Mouse (Mus musculus) CD4-positive, CD25-positive, alpha-beta regulatory T cell, adult 2 months (primary cell): ENCODE data around the gene Slc25a27.
A peak's percentile ranks its signal among the peaks of the same experiment; 100 is the strongest.

Source experiments
- DNase-seq: peaks from one replicate; pipeline ENCODE4 v3.0.0-alpha.2; 2012; ENCODE audit warnings: low read depth, low spot score

Gene Slc25a27

DNA sequence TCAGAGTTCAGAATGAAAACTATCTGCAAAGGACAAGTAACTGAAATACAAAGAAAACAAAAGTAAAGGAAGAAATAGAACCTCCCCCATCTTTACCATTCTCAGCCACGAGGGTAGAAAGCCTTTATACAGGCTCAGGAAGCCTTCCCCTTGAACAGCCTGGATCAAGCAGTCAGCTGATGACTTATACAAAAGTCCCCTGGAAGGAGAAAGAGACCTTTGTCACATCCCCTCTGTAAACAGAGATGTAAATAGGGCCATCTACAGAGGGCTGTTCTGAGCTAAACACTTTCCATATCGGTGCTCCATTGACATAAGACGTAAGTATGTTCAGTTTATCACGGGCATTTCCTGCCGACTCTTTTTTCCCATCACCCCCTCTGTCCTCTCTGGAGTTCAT, 20.1 kb downstream of the Slc25a27 start:
- DNase-seq = no peak

DNA sequence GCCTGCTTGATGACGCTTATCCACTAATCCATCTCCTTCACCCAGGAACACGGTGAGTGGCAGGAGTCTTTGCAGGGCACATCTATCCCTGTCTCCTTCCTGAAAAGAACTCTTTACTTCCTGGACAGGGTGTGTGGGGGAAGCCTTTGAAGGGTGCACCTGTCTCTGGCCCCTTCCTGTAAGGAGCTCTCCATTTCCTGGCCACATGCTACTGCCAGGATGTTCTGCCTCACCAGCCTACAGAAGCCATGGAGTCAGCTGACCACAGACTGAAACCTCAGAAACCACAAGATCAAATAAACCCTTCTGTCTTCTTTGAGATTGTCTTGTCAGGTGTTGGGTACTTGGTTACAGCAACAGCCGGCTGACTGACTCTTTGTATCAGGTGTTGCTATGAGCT, 21.9 kb downstream of the Slc25a27 start:
- DNase-seq = peak; percentile 7

DNA sequence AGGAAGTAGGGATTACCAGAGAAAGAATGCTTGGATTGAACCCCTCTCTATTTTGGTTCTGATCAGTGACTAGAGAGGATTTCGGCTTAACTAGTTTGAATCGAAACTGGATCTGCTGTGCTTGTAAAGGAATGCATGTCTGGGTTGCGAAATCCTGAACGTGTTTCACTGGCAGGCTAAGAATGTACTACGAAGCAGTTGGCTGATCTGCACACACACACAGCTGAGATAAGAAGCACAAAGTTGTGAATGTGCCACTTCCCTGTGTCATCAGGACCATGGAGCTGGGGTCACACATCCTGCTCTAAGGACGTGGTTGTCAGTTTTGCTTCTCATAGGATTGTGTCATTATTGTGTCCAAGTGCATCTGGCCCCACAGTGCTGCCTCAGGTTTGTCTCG, 22.6 kb downstream of the Slc25a27 start:
- no peak for DNase-seq

DNA sequence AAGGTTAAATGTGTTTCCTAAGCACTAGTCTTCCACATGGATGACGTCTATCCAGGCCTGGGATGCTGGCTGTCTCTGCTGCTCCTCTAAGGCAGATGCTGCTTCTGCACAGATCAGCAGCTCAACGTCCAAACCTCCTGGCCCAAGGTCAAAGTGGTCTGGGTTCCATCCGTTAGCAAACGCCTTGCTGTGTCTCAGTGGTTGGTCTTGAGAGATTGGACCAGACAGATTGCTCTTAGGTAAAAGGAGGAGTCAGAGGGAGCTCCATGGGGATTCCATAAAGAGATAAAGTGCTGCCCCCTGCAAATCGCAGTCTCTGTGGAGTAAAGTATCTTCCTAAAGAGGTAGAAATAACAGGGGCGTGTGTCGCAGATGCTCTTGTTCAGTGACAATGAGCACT, 23.8 kb downstream of the Slc25a27 start:
- DNase-seq = no peak

DNA sequence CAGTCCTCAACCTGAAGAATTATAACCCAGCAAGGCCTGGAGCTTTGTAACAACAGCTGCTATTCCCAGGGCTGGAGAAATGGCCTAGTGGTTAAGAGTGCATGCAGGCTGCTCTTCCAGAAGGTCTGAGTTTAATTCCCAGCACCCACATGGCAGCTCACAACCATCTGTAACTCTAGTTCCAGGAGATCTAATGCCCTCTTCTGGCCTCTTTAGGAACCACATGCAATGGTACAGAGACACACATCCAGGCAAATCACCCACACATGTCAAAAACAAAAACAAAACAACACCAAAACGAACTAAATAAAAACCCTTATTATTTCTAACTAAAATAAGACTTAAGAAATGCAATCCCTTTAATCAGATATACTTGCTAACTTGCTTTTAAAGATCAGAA, 26.2 kb downstream of the Slc25a27 start:
- no peak for DNase-seq

DNA sequence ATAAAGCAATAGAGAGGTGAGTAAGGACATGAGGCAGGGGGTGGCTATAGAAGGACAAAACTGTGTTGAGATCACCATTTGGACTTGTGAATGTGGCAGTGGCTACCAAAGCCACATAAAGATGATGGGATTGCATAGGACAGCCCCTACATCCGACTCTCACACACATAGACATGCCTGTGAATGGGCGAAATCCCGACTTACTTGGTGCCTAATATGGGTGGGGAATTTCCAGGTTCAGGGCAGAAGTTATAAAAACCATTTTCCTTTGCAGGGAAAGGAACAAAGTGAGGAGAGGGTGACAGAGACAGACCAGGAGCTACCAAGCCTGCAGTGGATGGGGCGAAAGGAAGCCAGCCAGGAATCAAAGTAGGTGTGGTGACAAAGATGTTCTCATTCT, 29.9 kb downstream of the Slc25a27 start:
- DNase-seq = no peak

DNA sequence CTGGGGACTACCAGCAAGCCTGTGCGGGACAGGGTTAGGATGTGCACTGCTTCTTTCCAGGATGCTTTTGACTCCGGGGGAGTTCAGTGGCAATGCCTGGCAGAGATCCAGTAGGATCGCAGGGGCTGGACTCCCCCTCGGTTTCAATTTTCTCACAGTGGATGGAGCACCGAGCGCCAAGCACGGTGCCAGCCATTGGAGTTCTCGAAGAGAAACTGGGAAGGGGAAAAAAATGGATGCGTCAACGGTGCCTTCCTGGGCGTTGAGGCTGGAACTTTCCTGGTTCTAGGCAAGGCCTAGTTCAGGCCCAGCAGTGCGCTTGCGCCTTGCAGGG, 36.6 kb downstream of the Slc25a27 start:
- no peak for DNase-seq

DNA sequence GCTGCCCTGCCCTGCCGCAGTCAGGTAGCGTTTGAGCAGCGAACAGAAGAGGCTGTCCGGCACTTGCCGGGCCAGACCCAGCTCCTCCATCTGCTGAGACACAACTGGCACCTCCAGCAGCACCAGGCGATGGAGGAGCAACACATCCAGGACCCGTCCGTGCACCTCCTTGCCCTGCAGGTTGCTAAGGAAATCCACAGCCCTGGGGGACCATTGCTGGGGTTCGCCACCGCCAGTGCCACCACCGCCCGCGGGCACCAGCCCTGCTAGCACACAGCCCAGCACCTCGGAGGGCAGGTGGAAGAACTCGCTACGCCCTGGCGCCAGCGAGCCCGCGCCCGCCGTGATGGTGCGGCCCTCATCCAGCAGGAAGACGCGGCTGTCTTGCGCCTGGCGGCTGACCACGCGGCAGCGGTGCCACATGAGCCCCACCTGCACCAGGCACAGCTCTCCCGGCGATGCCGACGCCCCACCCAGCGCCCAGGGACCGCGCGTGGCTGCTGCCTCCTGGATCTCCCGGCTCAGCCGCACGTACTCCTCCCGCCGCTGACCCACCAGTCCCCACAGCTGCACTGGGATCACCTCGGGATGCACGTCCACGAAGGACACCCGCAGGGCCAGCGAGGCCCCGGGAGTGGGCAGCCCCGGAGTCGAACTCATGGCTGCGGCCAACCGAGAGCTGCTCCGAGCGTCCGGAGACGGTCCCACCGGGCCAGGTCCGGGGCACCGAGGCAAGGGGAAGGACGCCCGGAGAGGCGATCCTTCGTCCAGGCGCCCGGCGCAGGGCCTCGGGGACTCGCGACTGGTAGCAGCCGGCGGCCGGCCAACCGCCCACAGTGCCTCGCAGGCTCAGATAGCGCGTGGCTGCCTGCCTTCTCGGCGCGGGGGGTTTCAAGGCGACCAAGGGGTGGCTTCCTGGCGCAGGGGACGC, 37.3 kb downstream of the Slc25a27 start, which contains the start of gene Tdrd6:
Gene Tdrd6, minus strand, starts transcription at position 804 of the 931 bp plus-strand sequence.
- DNase-seq = no peak

DNA sequence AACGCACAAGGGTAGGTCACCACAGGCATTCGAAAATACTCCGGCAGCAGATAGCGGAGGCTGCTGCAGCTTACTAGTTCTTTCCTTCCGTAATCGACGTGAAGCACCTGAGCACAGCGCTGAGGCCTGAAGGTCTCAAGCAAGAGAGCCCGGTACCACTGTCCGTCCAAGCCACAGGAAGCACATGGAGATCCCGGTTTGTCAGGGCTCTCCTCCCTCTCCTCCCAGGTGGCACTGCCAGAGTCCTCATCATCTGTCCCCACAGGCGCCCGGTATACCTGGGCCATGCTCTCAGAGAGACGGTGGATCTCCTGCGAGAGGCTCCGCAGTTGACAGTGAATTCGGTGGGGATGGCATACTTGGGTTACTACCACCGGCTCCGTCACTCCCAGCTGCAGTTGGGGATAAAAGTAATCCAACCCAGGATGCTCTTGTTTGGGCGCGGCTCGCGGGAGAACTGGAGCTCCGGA, 38.0 kb downstream of the Slc25a27 start:
- DNase-seq = no peak

DNA sequence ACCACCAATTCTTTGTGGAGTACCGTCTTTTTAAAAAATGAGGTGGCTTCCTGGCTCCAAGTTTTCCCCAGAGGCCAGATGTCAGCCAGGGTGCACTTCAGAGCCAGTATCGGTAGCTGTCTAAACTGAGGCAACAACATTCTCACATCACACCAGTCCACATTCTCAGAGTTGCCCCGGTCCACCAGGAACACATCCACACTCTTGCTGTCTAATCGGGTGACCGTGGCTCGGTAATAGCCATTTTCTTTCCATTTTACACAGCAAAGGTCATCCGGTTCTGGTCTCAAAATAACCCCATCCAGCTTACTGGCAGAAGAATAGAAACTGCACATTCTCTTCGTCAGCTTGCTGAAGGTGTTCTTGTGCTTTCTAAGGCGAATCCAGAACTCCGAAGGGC, 38.8 kb downstream of the Slc25a27 start:
- DNase-seq = no peak

DNA sequence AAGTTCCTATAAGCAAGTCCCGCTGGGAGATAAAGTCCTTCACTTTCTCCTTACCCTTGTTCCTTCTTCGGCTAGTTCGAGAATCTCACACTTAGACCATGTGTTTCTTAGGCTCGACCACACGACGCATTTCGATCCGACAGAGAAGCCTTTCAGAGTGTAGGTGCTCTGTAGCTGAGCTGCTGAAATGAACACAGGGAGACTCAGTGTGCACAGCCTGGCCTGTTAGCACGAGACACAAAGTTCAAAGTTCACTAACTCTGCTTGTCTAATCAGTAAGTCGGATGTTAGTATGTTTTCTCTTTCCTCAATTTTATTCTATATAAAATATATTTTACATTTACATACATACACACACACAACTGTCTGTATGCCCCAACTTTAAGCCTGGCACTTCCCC, 44.9 kb downstream of the Slc25a27 start:
- DNase-seq = no peak

DNA sequence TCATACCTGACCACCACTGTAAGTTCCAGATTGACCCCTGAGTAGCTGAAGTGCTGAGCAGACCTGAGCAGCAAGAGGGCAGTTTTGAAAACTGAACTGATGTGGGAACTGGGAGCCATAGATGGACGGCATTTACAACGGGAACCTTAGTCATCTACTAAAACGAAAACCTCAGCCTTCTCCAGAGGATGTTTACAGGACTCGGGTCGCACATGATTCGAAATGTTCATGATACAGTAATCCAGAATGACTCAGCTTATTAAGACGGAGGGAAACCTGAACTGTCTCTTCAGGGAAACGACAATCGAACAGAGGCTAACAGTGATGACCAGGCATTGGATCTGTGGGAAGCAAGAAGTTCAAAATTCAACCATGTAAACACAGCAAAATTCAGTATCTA, 47.9 kb downstream of the Slc25a27 start:
- DNase-seq = no peak

DNA sequence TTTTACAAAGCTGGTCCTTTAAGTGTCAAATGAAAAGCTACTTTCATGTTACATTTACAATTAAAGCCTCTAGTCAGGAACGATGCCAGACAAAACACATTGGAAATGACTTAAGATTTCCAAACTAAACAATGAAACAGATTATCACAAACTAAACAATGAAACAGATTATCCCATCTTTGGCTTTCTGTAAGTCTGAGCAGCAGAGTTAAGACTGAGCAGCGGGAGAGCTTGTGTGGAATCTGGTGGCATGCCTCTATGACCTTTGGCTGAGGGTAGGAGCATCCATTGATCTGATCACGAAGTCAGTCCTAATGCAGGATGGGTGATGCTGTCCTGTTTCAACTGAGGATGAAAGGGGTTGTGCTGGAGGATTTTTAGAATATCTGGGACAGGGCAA, 54.8 kb downstream of the Slc25a27 start:
- DNase-seq = no peak

DNA sequence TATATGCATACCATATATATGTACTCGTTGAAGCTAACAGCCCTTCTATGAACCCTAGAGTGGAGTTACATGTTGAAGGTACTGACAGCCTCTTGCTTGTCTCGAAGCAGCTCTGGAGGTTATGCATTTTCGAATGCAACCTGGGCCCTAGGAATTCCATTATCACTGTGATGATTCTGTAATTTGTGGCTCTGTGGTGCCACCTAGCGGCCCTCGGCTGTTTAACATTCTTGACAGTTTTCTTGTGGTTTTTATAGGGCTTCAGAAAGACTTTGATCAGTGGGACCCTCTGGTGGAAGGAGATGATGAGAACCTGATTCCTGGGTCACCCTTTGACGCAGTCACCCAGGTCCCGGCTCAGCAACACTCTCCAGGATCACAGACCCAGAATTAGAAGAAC, 55.4 kb downstream of the Slc25a27 start:
- peak; percentile 56 for DNase-seq

DNA sequence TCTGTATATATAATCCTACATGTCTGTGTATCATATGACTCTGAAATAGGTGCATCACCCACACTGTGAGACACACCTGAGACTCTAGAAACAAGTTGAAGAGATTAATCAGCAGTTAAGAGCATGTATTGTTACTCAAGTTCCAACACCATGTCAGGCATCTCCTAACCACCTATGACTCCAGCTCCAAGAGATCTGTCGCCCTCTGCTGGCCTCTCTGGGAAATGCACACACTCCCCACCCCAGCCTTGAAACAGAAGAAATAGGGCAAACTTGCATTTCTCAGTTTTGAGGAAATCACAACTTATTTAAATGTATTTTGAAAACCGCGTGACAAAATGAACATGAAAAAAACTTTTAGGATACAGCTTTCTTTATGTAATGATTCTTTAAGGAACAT, 60.3 kb downstream of the Slc25a27 start:
- peak; percentile 62 for DNase-seq

DNA sequence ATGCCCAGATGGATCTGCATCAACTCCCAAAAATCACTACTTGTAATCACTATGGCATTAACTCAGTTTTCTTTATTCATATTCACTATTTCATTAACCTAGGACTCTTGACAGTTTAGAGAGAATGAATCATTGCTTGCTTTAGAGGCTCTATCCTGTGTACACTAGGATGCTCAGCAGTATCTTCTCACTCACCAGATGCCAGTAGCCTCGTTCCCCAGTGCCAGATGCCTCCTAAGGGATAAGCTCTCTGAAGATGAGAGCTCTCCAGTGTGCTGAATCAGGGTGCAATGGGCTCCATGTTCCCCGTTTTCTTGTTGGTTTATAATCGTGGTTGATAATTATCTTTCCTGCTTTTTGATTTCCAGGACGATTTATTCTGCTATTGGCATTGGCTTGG, 68.3 kb downstream of the Slc25a27 start:
- no peak for DNase-seq

DNA sequence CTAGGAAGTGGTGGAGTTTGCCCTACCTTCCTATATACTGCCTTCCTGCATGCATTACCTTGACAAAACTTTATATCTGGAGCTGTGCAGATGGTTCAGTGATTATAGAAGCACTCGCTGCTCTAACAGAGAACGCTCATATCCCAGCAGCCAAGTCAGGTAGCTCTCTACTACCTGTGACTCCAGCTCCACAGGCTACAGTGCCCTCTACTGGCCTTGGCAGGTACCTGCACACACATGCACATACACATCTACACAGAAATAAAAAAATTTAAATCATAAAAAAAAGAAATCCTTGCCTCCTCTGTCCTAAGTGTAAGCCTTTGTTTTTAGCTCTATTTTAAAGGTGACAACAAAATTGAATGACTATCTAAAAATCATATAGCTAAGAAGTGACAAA, 69.3 kb downstream of the Slc25a27 start:
- no peak for DNase-seq

DNA sequence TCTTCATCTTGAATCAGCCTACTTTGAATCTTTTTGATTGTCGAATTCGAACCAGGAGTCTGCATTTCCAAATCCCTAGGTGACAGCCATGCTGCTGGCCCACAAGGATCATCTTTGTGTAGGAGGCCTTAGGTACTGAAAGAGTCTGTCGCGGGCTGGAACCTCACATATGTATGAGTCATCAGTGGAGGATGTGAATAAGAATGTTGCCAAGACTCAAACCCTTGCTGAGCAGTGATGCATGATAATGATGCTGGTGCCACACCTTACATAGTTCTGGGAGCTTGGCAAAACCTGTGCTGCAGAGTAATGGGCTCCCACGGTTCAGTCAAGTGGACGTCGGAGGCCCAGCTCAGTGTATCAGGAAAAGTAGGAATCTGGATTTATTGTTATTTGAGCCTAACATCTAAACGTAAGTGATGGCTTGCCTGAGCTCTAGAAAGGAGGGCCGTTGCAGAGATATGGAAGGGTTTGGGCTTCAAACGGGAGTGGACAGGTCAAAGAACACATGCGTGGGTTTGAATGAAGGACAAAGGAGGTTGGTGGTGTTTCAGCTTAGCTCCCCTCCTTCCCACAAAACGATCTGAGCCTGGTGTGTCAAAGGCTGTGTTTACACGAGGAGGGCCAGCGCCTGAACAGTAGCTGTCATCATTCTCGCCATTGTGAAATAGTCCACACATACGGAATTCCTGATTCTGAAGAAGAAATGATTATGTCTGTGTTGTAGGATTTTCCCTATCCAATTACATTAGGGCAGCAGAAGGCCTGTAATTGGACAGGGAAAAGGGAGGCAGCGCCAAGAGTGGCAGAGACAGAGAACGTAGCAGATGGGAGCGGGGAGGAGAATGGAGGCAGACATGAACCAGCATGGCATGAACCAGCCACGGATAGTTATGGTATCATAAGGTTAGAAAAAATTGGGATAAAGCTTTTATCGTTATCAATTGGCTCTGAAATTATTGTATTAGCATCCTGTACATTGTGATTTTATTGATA, 74.4 kb downstream of the Slc25a27 start:
- DNase-seq = no peak
